Mouse (Mus musculus) neural tube, embryonic 10.5 days (tissue): ENCODE results near the gene Atraid.
A peak's percentile ranks its signal among the peaks of the same experiment; 100 is the strongest.
"Not testable (repeated sequence)": the region's sequence is repeated elsewhere in the genome, so short reads cannot be mapped to it uniquely, and the experiment has no call there.

Experiments used
- DNase-seq: peaks from one replicate; pipeline ENCODE4 v3.0.0-alpha.2; 2017; ENCODE audit warnings: low spot score; ENCODE audit errors: extremely low spot score

Gene Atraid

GRCm38 (mm10) chr5:31047848-31048762, at the start of gene Atraid:
Gene Atraid, plus strand, starts transcription at chr5:31048312.
- DNase-seq, result peak; percentile 99

- DNase-seq, result no peak
These were observed 48.8 kb upstream of the Atraid start for GRCm38 (mm10) chr5:30999324-30999723.

GRCm38 (mm10) chr5:31000122-31000521, 48.0 kb upstream of the Atraid start:
- no peak for DNase-seq

GRCm38 (mm10) chr5:31000993-31001392, 47.1 kb upstream of the Atraid start:
- no peak for DNase-seq

GRCm38 (mm10) chr5:31001560-31001959, 46.6 kb upstream of the Atraid start:
- no peak for DNase-seq

DNA sequence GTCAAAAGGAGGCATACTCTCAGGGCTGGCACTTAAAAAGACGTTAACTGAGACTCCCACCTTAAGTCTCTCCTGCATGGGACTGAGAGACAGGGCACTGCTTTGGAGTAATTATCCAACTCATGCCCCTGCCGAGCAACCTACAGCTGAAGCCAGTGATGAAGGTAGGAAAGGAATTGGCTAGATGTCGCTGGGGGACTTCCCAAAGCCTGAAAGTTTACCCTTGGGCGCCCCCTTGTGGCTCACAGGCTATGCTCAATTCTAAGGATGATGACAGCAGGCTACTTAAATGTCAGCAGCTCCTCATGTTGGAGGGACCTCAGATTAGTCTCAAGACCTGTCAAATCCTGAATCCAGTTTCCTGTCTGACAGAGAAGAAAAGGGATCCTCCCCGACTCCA, 43.9 kb upstream of the Atraid start:
- peak; percentile 92 for DNase-seq

DNA sequence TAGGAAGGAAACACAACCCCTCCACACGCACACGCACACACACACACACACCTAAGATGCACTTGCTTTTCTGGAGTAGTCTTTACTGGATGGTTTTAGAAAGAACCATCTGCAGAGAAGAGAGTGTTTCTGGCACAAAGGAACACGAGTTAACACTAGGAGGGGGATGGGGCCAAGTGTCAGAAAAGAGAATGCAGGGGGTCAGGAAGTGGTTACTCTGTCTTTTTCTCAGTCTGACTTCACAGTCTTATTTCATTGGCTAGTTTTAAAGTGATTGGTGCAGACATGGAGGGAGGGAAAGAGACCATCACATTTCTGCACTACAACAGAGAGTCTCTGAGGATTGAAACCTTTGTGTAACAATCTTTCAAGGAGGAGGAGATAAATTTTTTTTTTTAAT, 35.4 kb upstream of the Atraid start:
- DNase-seq, result no peak

GRCm38 (mm10) chr5:31015913-31016312, 32.2 kb upstream of the Atraid start:
- DNase-seq, result no peak

GRCm38 (mm10) chr5:31021790-31022189, 26.3 kb upstream of the Atraid start:
- DNase-seq, result not testable (repeated sequence)

GRCm38 (mm10) chr5:31022690-31023089, 25.4 kb upstream of the Atraid start:
- no peak for DNase-seq

DNA sequence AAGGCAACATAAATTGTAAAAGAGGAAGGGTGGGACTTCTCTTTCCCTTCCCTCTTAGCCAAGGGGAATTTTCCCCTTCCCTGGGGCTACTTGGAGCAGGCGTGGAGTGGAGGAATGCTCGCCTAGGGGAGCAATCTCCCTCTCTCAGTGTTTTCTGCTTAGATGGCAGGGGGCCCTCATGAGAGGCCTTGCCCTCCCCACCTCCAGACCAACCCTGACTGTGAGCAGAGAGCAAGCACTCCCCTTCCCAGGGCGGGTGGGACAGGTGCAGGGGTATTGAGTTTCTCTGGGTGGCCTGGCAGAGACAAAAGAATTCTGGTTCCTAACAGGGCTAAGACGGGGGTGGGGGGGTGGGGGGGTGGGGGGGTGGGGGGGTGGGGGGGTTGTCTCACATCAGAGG, 24.9 kb upstream of the Atraid start:
- DNase-seq, result no peak

- no peak for DNase-seq
These were observed 23.5 kb upstream of the Atraid start for GRCm38 (mm10) chr5:31024641-31025040.

DNA sequence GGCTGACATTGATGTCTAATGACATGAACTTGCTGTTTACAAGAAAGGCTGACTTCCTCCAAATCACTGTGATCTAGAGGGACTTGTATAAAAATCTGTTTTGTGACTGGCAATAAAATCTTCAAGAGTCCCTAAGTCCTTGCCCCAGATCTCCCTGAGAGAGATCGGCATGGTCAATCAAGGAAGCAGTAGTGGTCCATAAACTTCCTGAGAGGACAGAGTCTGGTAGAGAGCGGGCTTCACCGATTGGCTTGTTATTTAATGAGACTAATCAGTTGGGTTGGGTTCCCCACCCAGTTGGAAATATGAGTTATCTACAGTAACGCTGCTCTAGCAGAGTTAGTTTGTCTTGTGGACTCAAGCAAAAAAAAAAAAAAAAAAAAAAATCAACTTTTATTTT, 17.2 kb upstream of the Atraid start:
- DNase-seq, result no peak

GRCm38 (mm10) chr5:31031508-31031907, 16.6 kb upstream of the Atraid start:
- DNase-seq, result no peak

DNA sequence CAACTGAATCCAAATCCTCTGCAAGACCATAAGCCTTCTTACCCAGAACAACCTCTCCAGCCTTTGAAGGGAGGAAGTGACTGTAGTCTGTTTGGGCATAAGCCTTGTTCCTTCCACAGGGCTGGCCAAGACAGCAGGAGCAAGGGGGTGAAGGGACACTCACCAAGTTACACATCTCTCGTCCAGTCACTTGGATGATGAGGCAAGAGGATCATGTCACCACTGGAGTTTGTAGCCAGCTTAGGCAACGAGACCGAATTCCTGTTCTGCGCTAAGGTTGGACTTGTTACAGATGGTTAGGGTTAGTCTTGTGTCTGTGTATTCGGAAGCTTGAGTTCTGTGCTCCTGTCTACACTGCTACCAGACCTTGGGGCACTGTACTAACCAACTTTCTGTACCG, 13.4 kb upstream of the Atraid start:
- no peak for DNase-seq

GRCm38 (mm10) chr5:31036556-31036955, 11.6 kb upstream of the Atraid start:
- not testable (repeated sequence) for DNase-seq

- no peak for DNase-seq
These were observed 9.8 kb upstream of the Atraid start for GRCm38 (mm10) chr5:31038171-31038845.

DNA sequence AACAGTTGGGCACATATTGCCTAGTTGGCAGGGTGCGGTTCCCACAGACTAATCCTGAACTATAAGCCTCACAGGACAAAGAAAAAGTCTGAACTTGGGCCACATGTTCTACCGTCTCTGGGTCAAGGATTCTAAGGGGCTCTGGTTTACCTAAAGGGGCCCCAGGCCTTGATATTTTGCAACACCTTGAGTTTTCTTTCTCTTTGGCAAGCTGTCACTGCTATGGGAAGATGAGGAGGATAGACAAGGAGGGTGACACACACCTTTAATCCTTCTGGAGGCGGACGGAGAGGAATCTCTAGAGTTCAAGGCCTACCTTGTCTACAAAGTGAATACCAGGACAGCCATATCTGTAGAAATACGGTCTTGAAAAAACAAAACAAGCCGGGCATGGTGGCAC, 1.7 kb upstream of the Atraid start:
- DNase-seq, result no peak

DNA sequence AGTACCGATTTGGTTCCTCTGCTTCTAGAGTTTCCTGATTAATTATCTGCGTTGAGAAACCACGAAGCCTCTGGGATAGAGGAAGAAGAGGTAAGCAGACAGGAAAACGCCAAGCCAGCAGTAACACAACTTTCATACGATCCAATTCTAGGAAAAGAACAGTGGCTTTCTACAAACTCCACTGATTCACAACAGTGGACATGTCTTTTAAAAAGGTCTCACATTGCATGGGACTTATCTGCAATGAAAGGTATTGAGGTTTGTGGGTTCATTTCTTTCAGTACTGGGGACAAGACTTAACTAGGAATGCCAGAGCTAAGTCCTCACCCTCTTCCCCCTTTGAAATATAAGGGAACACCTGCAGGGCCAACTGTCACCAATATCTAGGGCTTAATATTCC, 1.0 kb upstream of the Atraid start:
- no peak for DNase-seq

DNA sequence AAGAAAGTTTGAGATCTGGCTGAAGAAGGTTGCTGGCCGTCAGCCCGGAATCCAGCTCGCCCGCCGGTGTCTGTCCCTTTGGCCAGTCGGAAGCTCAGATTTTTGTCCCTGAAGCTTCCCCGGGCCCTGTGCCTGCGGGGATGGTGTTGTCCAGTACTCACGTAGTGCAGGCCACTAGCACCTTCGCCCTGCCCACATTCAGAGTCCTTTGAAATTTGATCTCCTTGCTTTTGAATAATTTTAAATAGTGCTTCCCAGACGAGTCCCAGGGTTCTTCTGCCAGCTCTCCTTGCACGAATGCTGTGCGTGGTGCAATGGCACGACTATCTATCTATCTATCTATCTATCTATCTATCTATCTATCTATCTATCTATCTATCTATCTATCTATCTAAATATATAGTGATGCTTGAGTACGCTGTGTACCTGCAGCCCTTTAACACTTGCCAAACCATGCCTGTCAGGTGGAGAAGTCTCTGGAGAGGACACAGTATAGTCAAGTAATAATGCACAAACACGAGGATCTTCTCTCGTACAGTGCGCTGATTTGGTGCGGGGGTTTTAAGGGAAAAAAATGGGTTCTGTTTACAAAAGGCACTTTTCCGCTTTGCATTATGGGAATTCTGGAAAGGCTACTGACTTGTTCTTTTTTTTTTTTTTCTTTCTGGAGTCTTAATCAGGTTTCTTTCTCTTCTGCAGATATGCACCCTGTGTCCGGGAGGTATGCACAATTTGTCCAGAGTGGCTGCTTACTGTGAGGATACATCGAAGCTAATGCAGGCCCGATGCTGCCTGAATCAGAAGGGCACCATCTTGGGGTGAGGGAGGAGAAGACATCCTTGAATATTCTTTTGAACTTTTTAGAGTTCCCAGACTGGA, 890 bp downstream of the Atraid start, which contains the start of gene Slc5a6:
TSS of gene Slc5a6 (minus strand) at position 162 of the 879 bp plus-strand sequence.
- DNase-seq, result peak; percentile 56

GRCm38 (mm10) chr5:31050427-31050826, 2.3 kb downstream of the Atraid start:
- no peak for DNase-seq
